In genomic region chr5:137806158-137806557, GRCm38 (mm10) we compare ENCODE assay signal across 39 mouse cellular contexts. TPM values are rescaled to one million over a fixed set of nuclear protein-coding genes. Genes with fewer than 3 reads are reported as not detected.
"Had no signal": no experiment of that assay in that cellular context is flagged by ENCODE, and none has a peak within 500 bp of the region (broad histone marks: within the 10 kb centered on the region; RNA-seq: fewer than 3 reads in every experiment).

No protein-coding gene starts in this region.

- H3K4me2 ChIP-seq: heart, embryonic 11.5 days; heart, embryonic 12.5 days; heart, embryonic 13.5 days; heart, embryonic 15.5 days; hindbrain, embryonic 12.5 days; hindbrain, embryonic 13.5 days; hindbrain, embryonic 14.5 days; hindbrain, embryonic 15.5 days; intestine, embryonic 15.5 days; kidney, embryonic 15.5 days had no signal

- ATAC-seq: hindbrain, embryonic 16.5 days; hindbrain, postnatal 0 days; inflammation-experienced regulatory T-cells, adult 6 months; intestine, embryonic 15.5 days; intestine, embryonic 16.5 days; intestine, postnatal 0 days had no signal

- H3K36me3 ChIP-seq: heart, embryonic 10.5 days; heart, embryonic 12.5 days; heart, embryonic 13.5 days; heart, embryonic 15.5 days; hindbrain, embryonic 10.5 days; hindbrain, embryonic 12.5 days; hindbrain, embryonic 13.5 days; hindbrain, embryonic 15.5 days; intestine, embryonic 15.5 days; kidney, embryonic 15.5 days had no signal

- H3K27ac ChIP-seq: heart, embryonic 10.5 days; heart, embryonic 13.5 days; heart, embryonic 15.5 days; hindbrain, embryonic 10.5 days; hindbrain, embryonic 12.5 days; hindbrain, embryonic 13.5 days; hindbrain, embryonic 14.5 days; hindbrain, embryonic 15.5 days; hindbrain, postnatal 0 days; intestine, embryonic 15.5 days; kidney, embryonic 15.5 days; kidney, postnatal 0 days; layer of hippocampus, adult 2 months had no signal

- H3K9ac ChIP-seq: heart, embryonic 12.5 days; heart, embryonic 13.5 days; heart, embryonic 15.5 days; hindbrain, embryonic 12.5 days; hindbrain, embryonic 13.5 days; hindbrain, embryonic 14.5 days; hindbrain, embryonic 15.5 days; intestine, embryonic 15.5 days; kidney, embryonic 15.5 days had no signal

- DNase-seq: heart, postnatal 10 days; heart, postnatal 14 days; heart, postnatal 36 days; kidney, adult 11 months; kidney, adult 18-20 months; kidney, adult 2 months; kidney, adult 8-10 months; kidney, adult 9 months; kidney, postnatal 10 days; kidney, postnatal 14 days; kidney, postnatal 25 days; kidney, postnatal 36 days; kidney, postnatal 4 days; layer of hippocampus, adult 9-11 months; layer of hippocampus, postnatal 36 days had no signal

- H3K4me1 ChIP-seq: heart, embryonic 10.5 days; heart, embryonic 12.5 days; heart, embryonic 13.5 days; heart, embryonic 15.5 days; hindbrain, embryonic 10.5 days; hindbrain, embryonic 12.5 days; hindbrain, embryonic 13.5 days; hindbrain, embryonic 15.5 days; intestine, embryonic 15.5 days; kidney, embryonic 15.5 days had no signal

- H3K9me3 ChIP-seq: heart, embryonic 10.5 days; heart, embryonic 12.5 days; heart, embryonic 13.5 days; heart, embryonic 15.5 days; hindbrain, embryonic 10.5 days; hindbrain, embryonic 12.5 days; hindbrain, embryonic 13.5 days; hindbrain, embryonic 15.5 days; intestine, embryonic 15.5 days; kidney, embryonic 15.5 days had no signal

- H3K4me3 ChIP-seq: heart, embryonic 10.5 days; heart, embryonic 12.5 days; heart, embryonic 13.5 days; heart, embryonic 15.5 days; hindbrain, embryonic 10.5 days; hindbrain, embryonic 12.5 days; hindbrain, embryonic 13.5 days; hindbrain, embryonic 15.5 days; intestine, embryonic 15.5 days; kidney, embryonic 15.5 days; layer of hippocampus, adult 2 months had no signal

- H3K27me3 ChIP-seq: heart, embryonic 12.5 days; heart, embryonic 13.5 days; heart, embryonic 15.5 days; hindbrain, embryonic 12.5 days; hindbrain, embryonic 13.5 days; hindbrain, embryonic 15.5 days; intestine, embryonic 15.5 days; kidney, embryonic 15.5 days had no signal

RNA-seq across cellular contexts. Expression of gene Pilrb1, which starts 51.7 kb away (rescaled TPM):
- total RNA-seq: hindbrain, postnatal 0 days; layer of hippocampus, adult 18-20 months; layer of hippocampus, adult 2 months; layer of hippocampus, postnatal 10 days; layer of hippocampus, postnatal 14 days; layer of hippocampus, postnatal 25 days; layer of hippocampus, postnatal 36 days had no signal
- polyA plus RNA-seq: hindbrain, embryonic 10.5 days; hindbrain, embryonic 11.5 days; hindbrain, embryonic 12.5 days; hindbrain, embryonic 13.5 days; hindbrain, embryonic 14.5 days; hindbrain, embryonic 15.5 days; hindbrain, embryonic 16.5 days; hindbrain, postnatal 0 days had no signal
